Mouse (Mus musculus) heart, postnatal 0 days (tissue): ENCODE results near the gene Ift43.

Source experiments
- CTCF ChIP-seq: IDR thresholded peaks from 2 replicates; pipeline ENCODE4 v1.5.1; 2016; ENCODE audit warnings: antibody characterized with exemption, control low read depth, low read depth
- EP300 ChIP-seq: IDR thresholded peaks from 2 replicates; pipeline ENCODE4 v1.6.1; 2016; ENCODE audit warnings: antibody characterized with exemption, low read depth

DNA sequence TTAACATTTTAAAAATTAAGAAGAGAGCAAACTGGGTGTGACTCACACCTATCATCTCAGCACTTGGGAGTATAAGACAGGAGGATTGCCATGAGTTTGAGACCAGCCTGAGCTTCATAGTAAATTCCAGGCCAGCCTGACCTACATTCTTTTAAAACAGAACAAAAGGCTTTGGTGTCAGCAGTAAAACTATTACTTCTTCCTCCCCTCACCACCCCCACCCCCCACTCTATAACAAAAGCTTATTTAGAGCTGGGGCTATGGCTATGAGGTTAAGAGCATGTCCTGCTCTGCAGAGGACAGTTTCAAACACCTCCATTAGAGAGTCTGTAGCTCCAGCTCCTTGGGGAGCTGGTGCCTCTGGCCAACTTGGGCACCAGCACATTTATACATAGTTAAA, 46.8 kb upstream of the Ift43 start:
- TF ChIP-seq CTCF (no peak), EP300 (no peak)
